Mouse (Mus musculus): ENCODE measurements around the gene Kcnj3. TPM values are rescaled to one million over a fixed set of nuclear protein-coding genes. Genes with fewer than 3 reads are reported as not detected.

Kcnj3 gene
- 0.04 and 0.06 TPM in 2 replicates for polyA plus RNA-seq (2012; rRNA removed)

- Histone ChIP-seq H3K27ac (ENCODE audit: insufficient read depth, low read length) (no peak within 1 kb of the TSS), H3K27me3 (ENCODE audit: control insufficient read depth, insufficient read depth, low read length) (no peaks in the 10 kb centered on the region; the same call in 1 of the 2 replicates), H3K4me1 (ENCODE audit: control insufficient read depth, insufficient read depth, insufficient read length) (no peaks in the 10 kb centered on the region), H3K36me3 (ENCODE audit: control insufficient read depth, insufficient read depth, low read length) (no peaks in the 10 kb centered on the region), H3K4me3 (ENCODE audit: extremely low read depth, insufficient read depth, insufficient read length) (no peak within 1 kb of the TSS)
- 5% methylated on average over 20 of the region's 20 CpGs for WGBS
- DNase-seq (ENCODE audit: low read depth in 1 of 2, low spot score in 2 of 2): no peak
- TF ChIP-seq CTCF (IDR thresholded peaks at IDR 0.05; ENCODE audit: extremely low read depth, insufficient read depth, insufficient read length, insufficient replicate concordance) (no peak), POLR2A (IDR thresholded peaks at IDR 0.05; ENCODE audit: low read depth, low read length) (no peak)
These were observed at the start of gene Kcnj3 for GRCm38 (mm10) chr2:55435721-55436260. TSS of gene Kcnj3 (plus strand) at chr2:55435970.

- DNase-seq (ENCODE audit: low read depth in 1 of 2, low spot score in 2 of 2): no peak
- Histone ChIP-seq H3K36me3 (ENCODE audit: control insufficient read depth, insufficient read depth, low read length) (no peaks in the 10 kb centered on the region), H3K4me3 (ENCODE audit: extremely low read depth, insufficient read depth, insufficient read length) (no peak overlapping the region), H3K27ac (ENCODE audit: insufficient read depth, low read length) (no peak overlapping the region), H3K4me1 (ENCODE audit: control insufficient read depth, insufficient read depth, insufficient read length) (no peaks in the 10 kb centered on the region), H3K27me3 (ENCODE audit: control insufficient read depth, insufficient read depth, low read length) (no peaks in the 10 kb centered on the region)
- TF ChIP-seq CTCF (IDR thresholded peaks at IDR 0.05; ENCODE audit: extremely low read depth, insufficient read depth, insufficient read length, insufficient replicate concordance): no peak
- TF ChIP-seq POLR2A (IDR thresholded peaks at IDR 0.05; ENCODE audit: low read depth, low read length): no peak
- 84% methylated on average over 3 of the region's 3 CpGs for WGBS
These were observed 45.3 kb upstream of the Kcnj3 start for GRCm38 (mm10) chr2:55390330-55390989.

GRCm38 (mm10) chr2:55405307-55405706, 30.5 kb upstream of the Kcnj3 start:
- Histone ChIP-seq H3K4me3 (ENCODE audit: extremely low read depth, insufficient read depth, insufficient read length) (no peak overlapping the region), H3K27ac (ENCODE audit: insufficient read depth, low read length) (no peak overlapping the region), H3K27me3 (ENCODE audit: control insufficient read depth, insufficient read depth, low read length) (no peaks in the 10 kb centered on the region), H3K4me1 (ENCODE audit: control insufficient read depth, insufficient read depth, insufficient read length) (no peaks in the 10 kb centered on the region), H3K36me3 (ENCODE audit: control insufficient read depth, insufficient read depth, low read length) (no peaks in the 10 kb centered on the region)
- TF ChIP-seq POLR2A (IDR thresholded peaks at IDR 0.05; ENCODE audit: low read depth, low read length) (no peak), CTCF (IDR thresholded peaks at IDR 0.05; ENCODE audit: extremely low read depth, insufficient read depth, insufficient read length, insufficient replicate concordance) (no peak)
- 73% methylated on average over 1 of the region's 1 CpGs for WGBS
- no peak for DNase-seq (ENCODE audit: low read depth in 1 of 2, low spot score in 2 of 2)

- no peak overlapping the region for H3K27ac ChIP-seq (ENCODE audit: insufficient read depth, low read length)
- no peak for TF ChIP-seq CTCF (IDR thresholded peaks at IDR 0.05; ENCODE audit: extremely low read depth, insufficient read depth, insufficient read length, insufficient replicate concordance)
- TF ChIP-seq POLR2A (IDR thresholded peaks at IDR 0.05; ENCODE audit: low read depth, low read length): no peak
- no peak for DNase-seq (ENCODE audit: low read depth in 1 of 2, low spot score in 2 of 2)
- H3K4me1 ChIP-seq (ENCODE audit: control insufficient read depth, insufficient read depth, insufficient read length): no peaks in the 10 kb centered on the region
- H3K27me3 ChIP-seq (ENCODE audit: control insufficient read depth, insufficient read depth, low read length): no peaks in the 10 kb centered on the region
- H3K4me3 ChIP-seq (ENCODE audit: extremely low read depth, insufficient read depth, insufficient read length): no peak overlapping the region
- WGBS: 52% methylated on average over 2 of the region's 2 CpGs
- no peaks in the 10 kb centered on the region for H3K36me3 ChIP-seq (ENCODE audit: control insufficient read depth, insufficient read depth, low read length)
These were observed 8.1 kb upstream of the Kcnj3 start for GRCm38 (mm10) chr2:55427633-55428032.

- Histone ChIP-seq H3K36me3 (ENCODE audit: control insufficient read depth, insufficient read depth, low read length) (no peaks in the 10 kb centered on the region), H3K27me3 (ENCODE audit: control insufficient read depth, insufficient read depth, low read length) (no peaks in the 10 kb centered on the region; the same call in 1 of the 2 replicates), H3K4me3 (ENCODE audit: extremely low read depth, insufficient read depth, insufficient read length) (no peak overlapping the region), H3K27ac (ENCODE audit: insufficient read depth, low read length) (no peak overlapping the region), H3K4me1 (ENCODE audit: control insufficient read depth, insufficient read depth, insufficient read length) (no peaks in the 10 kb centered on the region)
- TF ChIP-seq CTCF (IDR thresholded peaks at IDR 0.05; ENCODE audit: extremely low read depth, insufficient read depth, insufficient read length, insufficient replicate concordance): no peak
- TF ChIP-seq POLR2A (IDR thresholded peaks at IDR 0.05; ENCODE audit: low read depth, low read length): no peak
- no peak for DNase-seq (ENCODE audit: low read depth in 1 of 2, low spot score in 2 of 2)
- WGBS: 75% methylated on average over 4 of the region's 4 CpGs
These were observed 3.7 kb upstream of the Kcnj3 start for GRCm38 (mm10) chr2:55432104-55432503.

- Histone ChIP-seq H3K36me3 (ENCODE audit: control insufficient read depth, insufficient read depth, low read length) (no peaks in the 10 kb centered on the region), H3K4me1 (ENCODE audit: control insufficient read depth, insufficient read depth, insufficient read length) (no peaks in the 10 kb centered on the region), H3K27me3 (ENCODE audit: control insufficient read depth, insufficient read depth, low read length) (no peaks in the 10 kb centered on the region; the same call in 1 of the 2 replicates), H3K4me3 (ENCODE audit: extremely low read depth, insufficient read depth, insufficient read length) (no peak overlapping the region), H3K27ac (ENCODE audit: insufficient read depth, low read length) (no peak overlapping the region)
- no peak for DNase-seq (ENCODE audit: low read depth in 1 of 2, low spot score in 2 of 2)
- 10% methylated on average over 21 of the region's 21 CpGs for WGBS
- TF ChIP-seq CTCF (IDR thresholded peaks at IDR 0.05; ENCODE audit: extremely low read depth, insufficient read depth, insufficient read length, insufficient replicate concordance): no peak
- no peak for TF ChIP-seq POLR2A (IDR thresholded peaks at IDR 0.05; ENCODE audit: low read depth, low read length)
These were observed 664 bp downstream of the Kcnj3 start for GRCm38 (mm10) chr2:55436261-55437006.
